Mouse (Mus musculus) erythroblast, adult 5-6 weeks (primary cell): ENCODE measurements around the gene Psmd2. TPM values are rescaled to one million over a fixed set of nuclear protein-coding genes. Genes with fewer than 3 reads are reported as not detected.

ENCODE experiments used
- ATAC-seq: replicated peaks from 2 replicates; pipeline ENCODE4 v1.8.0; 2016; ENCODE audit warnings: moderate number of reproducible peaks, mild to moderate bottlenecking, moderate TSS enrichment, inconsistent platforms; ENCODE audit not compliant: poor library complexity, low FRiP score, severe bottlenecking
- total RNA-seq, 2 experiments: library from RNA; stranded (forward) in 1 of 2; stranded (reverse) in 1 of 2; fragments of 150-400 nt in 1 of 2; fragments of 200-764, 138-1000 nt in 1 of 2; gene quantifications; 2 replicates each; pipeline versions ENCODE4 v1.2.3 to v1.2.4; 2015 to 2017; ENCODE audit warnings: low replicate concordance in 2 of 2

The Psmd2 gene
- total RNA-seq, 2 experiments from 2014 or later, result 27.9 to 82.0 TPM

DNA sequence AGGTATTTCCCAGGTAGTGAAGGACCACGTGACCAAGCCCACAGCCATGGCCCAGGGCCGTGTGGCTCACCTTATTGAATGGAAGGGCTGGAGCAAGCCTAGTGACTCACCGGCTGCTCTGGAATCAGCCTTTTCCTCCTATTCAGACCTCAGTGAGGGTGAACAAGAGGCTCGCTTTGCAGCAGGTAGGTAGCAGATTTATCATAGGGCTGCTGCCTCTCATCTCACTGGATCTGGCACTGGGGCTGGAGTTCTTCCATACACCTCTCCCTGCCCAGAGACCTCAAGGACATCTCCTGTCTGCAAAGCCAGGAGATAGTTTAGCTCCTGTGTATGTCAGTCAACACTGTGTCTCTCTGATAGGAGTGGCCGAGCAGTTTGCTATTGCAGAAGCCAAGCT is 47.8 kb downstream of the Psmd2 start:
- ATAC-seq, result no peak

DNA sequence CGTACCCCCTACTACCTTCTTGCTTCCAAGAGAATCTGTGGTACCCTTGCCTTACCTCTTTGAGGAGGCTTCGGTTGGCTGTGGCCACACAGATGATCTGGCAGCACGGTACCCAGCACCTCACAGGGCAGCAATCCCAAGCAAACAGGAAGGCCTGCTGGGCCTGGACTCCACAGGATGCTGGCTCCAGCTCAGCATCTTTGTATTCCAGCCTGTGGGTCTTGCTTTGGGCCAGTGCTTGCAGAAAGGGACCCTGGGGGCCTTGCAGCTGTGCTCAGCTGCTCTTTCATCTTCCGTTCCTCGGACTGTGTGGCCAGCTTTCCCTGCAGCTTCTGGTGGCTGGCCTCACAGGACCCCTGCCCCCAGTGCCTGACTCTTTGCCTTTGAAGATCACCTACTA is 48.6 kb downstream of the Psmd2 start:
- ATAC-seq, result no peak

DNA sequence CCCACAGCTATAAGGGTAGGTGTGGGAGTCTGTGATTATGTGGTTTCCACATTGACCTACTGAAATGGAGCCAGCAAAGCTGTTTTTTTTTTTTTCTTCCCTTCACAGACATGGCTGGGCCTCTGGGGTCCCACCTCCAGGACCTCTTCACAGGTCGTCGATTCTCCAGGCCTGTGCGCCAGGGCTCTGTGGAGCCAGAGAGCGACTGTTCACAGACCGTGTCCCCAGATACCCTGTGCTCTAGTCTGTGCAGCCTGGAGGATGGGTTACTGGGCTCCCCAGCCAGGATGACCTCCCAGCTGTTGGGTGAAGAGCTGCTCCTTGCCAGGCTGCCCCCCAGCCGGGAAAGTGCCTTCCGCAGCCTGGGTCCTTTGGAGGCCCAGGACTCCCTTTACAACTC is 49.9 kb downstream of the Psmd2 start:
- no peak for ATAC-seq

DNA sequence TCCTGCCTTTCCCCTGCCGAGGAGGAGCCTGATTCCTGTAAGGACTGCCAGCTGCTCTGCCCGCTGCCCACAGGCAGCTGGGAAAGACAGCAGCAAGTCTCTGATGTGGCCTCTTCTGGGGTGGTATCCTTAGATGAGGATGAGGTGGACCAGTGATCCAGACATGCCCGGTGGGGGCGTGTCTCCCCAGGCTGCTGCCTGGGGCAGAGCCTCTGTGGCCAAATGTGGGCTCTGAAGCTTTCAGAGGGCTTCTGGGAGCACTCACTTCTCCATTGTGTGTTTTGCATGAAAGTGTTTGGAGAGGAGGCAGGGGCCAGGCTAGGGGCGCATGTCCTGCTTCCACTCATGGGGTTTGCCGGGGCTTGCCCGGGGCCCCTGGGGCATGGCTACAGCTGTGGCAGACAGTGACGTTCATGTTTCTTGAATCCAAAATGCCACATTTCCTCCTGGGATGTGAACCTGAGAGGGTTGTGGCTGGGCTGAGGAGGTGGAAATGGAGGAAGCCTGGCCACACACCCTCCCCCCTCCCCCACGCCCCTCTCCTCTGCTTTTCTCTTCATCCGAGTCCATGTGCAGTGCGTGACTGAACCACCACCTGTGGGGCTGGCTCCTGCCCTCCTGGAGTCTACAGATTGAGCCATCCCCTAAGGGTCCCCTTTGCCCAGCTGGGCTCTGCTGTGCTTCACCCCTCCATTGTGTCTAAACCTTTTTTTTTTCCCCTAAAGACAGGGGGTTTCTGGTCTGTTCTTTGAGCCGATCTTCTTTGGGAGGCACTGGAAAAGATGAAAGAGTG is 50.5 kb downstream of the Psmd2 start:
- no peak for ATAC-seq

DNA sequence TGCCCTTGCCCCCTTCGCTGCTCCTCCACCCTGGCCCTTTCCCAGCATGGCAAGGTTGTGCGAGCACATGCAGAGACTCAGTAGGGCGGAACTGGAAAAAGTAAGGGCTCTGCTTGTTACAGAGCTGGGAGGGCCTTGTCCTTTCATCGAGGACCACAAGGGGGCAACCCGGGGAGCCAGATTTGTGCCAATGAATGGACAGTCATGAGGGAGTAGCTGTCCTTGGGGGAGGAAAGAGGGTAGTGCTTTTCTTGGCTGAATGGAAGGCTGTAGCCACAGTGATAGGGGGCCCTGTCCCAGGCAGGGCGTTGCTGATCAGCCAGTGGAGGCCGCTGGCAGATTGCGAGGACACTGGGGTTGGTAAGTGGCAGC is 51.1 kb downstream of the Psmd2 start:
- ATAC-seq, result peak; percentile 68

DNA sequence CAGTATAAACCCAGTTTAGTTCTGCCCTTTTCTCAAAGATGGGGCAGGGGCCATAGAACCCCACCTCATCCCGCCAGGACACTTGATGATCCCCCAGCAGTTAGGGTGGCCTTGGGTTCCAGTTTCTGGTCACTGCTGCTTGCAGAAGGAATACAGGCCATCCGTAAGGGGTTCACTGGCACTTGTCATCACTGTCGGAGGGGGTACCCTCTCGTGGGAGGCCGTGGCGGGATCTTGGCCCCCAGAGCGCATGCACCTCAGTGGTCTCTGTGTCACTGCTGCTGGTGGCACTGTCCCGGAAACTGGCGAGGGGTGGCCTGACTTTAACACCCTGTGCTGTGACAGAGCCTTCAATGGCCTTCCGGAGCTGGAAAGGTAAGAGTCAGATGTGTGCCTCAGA is 51.6 kb downstream of the Psmd2 start:
- ATAC-seq, result no peak

DNA sequence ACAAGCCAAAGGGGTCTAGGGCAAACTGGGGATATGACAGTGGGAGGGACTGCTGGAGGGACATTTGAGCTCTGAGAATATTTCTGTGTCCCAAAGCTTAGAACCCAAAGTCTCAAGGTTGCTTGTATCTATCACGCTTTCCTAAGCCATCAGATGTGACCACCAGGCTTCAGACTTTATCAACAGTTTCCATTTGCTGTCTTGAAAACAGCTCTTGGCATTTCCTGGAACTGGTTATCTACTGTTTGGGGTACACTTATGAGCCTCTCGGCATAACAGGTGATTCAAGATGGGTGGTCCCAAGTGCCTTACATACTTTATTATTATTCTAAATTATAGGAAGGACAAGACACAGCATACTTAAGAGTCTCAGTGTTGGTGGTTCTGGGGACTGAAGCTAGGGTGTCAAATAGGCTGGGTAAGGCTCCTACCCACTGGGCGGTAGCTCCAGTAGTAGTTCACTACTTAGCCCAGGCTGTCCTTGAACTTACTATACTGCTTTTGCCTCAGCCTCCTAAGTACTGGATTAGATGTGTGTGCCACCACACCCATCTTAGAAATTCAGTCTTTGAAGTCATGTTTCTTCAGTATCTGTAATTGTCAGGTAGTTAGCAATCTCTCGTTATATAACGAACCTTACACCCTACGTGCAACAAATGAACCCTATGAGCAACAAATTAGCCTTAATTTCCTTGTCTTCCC is 52.4 kb downstream of the Psmd2 start:
- no peak for ATAC-seq

DNA sequence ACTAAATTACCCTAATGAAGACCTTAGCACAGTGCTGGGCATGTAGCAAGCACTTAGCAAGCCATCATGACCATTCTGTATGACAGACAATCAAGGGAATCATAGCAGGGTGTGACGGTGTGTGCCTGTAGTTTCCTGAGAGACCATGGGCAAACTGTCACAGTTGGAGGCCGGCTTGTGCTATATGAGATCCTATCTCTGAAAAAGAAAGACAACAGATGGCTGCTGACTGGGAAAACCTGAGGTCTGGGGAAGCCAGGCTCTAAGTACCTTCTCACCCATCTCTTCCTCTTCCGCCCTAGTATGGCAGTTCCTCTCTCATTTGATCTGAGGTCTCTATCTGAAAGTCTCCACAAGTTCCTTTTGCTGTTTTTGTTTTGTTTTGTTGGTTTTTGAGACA is 54.3 kb downstream of the Psmd2 start:
- no peak for ATAC-seq

DNA sequence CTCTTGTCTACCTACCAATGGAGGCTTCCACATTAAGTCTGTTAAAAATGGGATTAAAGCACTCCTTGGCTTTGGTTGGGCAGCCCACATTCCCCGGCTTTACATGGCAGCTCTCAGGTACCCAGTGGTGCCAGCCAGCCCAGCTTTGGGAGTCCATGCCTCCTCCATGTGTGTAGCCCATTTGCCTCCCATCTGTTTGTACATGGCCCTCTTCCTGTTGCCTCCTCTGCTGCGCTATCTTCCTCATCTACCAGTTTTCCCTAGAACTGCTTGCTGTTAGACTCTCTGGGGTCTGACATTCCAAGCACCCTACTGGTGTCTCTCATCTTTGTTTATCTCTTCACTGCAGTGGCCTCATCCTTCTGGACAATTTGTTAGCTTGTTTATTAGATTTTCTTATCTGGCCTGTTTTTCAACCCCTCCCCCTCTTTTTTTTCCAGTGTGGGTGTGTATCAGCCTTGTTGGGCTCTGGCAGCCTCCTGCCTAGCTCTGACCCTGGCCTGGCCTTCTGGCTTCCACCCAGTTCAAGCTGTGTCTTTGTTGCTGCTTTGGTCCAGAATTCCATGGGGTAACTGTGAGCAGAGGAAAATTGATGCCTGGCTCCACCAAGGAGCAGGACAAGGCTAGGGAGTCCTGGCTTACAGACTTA is 55.1 kb downstream of the Psmd2 start:
- no peak for ATAC-seq

DNA sequence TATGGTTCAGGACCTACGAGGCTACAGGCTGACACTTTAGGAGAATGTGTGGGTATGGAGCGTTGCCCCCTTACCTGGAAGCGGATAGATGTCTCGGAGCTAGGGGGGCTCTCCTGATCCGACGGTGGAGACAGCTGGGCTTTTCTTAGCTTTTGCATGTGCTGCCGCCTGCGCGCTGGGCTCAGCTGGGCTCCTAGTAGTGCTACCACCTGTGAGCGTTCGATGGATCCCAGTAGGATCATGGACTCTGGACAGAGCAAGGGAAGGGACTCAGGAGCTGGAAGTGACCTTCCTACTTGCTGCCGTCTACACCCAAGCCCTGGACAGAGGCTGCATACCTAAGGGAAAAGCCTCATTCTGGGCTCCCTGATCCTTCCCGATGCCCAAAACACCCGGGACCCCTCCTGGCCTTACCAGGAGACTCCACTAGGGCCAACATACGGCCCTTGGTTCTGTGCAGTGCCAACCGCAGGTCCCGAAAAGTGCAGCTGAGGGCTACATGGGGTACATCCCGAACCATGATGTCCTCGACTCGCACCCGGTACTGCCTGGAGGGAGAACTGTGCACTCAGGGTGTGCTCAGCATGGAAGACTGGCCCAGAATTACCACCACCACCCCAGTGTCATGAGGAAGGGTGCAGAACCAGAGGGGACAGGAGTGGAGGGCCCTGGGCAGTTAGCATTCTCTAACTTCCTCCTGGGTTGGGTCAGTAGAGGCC is 56.9 kb downstream of the Psmd2 start:
- no peak for ATAC-seq

DNA sequence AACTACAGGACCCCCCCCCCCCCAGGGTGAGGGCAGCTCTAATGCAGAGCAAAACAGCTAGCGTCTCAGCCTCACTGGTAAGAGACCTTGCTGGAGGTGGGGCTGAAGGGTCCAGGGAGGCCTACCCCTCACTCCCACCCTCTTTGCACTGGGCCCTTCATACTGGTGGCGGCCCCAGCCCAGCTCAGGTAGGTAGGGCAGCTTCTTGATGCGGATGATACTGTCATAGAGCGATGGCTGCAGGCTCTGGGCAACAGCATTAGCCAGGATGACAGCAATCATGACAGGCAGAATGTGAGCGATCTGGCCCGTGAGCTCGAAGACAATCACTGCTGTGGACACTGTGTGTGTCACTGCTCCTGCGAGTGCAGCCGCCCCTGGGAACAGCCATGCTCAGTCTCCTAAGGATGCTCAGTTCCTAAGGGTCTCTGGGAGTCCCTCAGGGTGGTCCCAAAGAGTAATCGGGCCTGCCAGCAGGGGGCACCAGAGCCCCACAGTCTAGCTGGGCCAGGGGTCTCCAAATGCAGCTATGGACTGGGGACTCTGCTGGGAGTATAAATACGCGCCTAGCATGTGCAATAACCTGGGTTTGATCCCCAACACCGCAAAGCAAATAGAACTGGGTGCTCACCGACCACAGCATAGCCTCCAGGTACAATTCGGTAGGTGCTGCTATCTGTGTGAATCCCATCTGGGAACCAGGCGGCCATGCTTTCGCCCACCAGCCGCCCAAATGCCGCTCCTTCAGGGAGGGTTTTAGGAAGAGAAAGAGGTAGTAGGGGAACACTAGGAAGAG is 57.7 kb downstream of the Psmd2 start:
- ATAC-seq, result no peak

DNA sequence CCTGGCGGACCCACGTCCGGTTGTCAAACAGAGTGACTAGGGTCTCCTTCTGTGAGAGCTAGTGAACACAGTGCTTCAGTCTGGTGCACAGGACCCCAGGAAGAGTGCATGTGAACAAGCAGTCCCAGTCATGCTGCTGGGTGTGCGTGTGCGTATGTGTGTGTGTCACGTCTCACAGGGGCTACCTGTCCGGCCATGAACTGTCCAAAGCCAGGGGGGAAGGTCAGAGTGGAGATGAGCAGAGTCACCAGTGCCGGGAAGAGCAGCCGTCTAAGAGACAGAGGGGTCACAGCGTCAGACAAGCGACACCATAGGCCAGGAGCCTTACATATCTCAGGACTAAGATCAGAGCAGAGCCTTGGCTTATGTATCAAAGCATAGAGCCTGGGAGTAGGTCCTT is 58.9 kb downstream of the Psmd2 start:
- no peak for ATAC-seq

DNA sequence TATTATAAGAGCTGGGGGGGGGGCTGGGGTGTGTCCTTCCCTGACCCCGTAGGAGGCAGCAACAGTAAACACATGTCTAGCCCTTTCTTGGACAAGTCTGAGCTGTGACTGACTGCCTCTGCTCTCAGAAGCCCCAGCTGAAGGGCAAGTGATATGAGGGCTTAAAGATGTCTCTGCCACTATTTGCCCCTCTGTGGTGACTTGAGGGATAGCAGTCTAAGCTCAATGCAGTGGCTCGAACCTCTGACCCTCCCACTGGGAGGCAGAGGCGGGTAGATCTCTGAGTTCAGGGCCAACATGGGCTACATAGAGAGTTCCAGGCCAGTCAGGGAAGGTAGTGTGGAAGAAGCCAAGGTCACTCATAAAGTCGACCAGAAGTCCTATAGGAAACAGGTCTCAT is 59.4 kb downstream of the Psmd2 start:
- 0 out of 2 replicates have a peak, but pooled peaks have one; percentile 18 for ATAC-seq

DNA sequence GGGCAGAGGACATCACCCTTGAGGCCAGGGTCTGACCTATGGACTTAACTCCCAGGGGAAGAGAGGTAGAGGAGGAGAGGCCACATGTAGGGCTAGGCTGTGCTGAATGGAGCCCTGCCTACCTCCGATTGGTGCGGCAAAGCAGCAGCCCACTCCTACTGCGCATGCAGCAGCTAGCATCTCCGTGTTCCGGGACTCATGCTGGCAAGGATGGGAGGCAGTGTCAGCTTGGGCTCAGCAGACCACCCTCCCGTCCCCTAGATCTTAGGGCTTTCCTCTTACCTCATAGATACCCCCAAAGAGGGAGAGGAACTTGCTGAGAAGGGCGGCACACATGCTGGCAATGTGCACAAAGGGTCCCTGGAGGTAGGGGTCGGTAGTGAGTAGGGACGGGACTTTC is 60.7 kb downstream of the Psmd2 start:
- no peak for ATAC-seq

DNA sequence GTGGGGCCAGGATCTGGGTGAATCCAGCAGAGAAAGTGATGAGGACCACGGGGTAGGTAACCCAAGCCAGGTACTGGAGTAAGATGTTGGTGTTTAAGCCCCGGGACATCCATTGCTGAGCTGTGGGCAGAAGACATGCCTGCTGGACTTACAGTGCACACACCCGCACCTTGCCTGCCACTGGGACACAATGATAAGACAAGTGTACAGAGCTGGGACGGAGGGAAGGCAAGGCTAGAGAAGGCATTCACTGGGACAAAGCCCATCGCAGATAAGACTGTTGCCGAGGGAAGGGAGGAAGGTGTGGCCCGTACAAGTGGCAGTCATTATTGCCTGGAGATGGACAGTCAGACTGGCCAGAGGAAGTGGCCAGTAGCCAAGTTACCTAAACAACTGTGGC is 61.4 kb downstream of the Psmd2 start:
- peak; percentile 33 for ATAC-seq

Other genes with a start within 250 kb of the Psmd2 start
- gene Abcc5, start 225.3 kb upstream of the Psmd2 start, total RNA-seq (2015; ENCODE audit: low replicate concordance), result 26.8 and 30.0 TPM in 2 replicates
- gene Abcc5, start 225.3 kb upstream of the Psmd2 start, total RNA-seq (2017; ENCODE audit: low replicate concordance), result 32.8 and 56.3 TPM in 2 replicates
- gene Eif2b5, start 152.8 kb upstream of the Psmd2 start, total RNA-seq (2015; ENCODE audit: low replicate concordance), result 7.7 and 10.4 TPM in 2 replicates
- 9.1 and 14.1 TPM in 2 replicates for gene Eif2b5, start 152.8 kb upstream of the Psmd2 start, total RNA-seq (2017; ENCODE audit: low replicate concordance)
- 3.8 and 10.0 TPM in 2 replicates for gene Dvl3, start 134.7 kb upstream of the Psmd2 start, total RNA-seq (2015; ENCODE audit: low replicate concordance)
- 1.1 and 1.7 TPM in 2 replicates for gene Dvl3, start 134.7 kb upstream of the Psmd2 start, total RNA-seq (2017; ENCODE audit: low replicate concordance)
- gene Ap2m1, start 116.2 kb upstream of the Psmd2 start, total RNA-seq (2015; ENCODE audit: low replicate concordance), result 124 and 125 TPM in 2 replicates
- gene Ap2m1, start 116.2 kb upstream of the Psmd2 start, total RNA-seq (2017; ENCODE audit: low replicate concordance), result 81.1 and 126 TPM in 2 replicates
- 8.2 and 11.0 TPM in 2 replicates for gene Abcf3, start 103.1 kb upstream of the Psmd2 start, total RNA-seq (2015; ENCODE audit: low replicate concordance)
- gene Abcf3, start 103.1 kb upstream of the Psmd2 start, total RNA-seq (2017; ENCODE audit: low replicate concordance), result 8.9 and 24.7 TPM in 2 replicates
- not detected in 2 replicates for gene Vwa5b2, start 62.2 kb upstream of the Psmd2 start, total RNA-seq (2015; ENCODE audit: low replicate concordance)
- not detected in 2 replicates for gene Vwa5b2, start 62.2 kb upstream of the Psmd2 start, total RNA-seq (2017; ENCODE audit: low replicate concordance)
- gene Eef1akmt4, start 40.1 kb upstream of the Psmd2 start, total RNA-seq (2015; ENCODE audit: low replicate concordance), result 8.2 and 10.6 TPM in 2 replicates
- 0.60 and 0.98 TPM in 2 replicates for gene Eef1akmt4, start 40.1 kb upstream of the Psmd2 start, total RNA-seq (2017; ENCODE audit: low replicate concordance)
- not detected in 2 replicates for gene Gm49333, start 40.0 kb upstream of the Psmd2 start, total RNA-seq (2015; ENCODE audit: low replicate concordance)
- not detected in 2 replicates for gene Gm49333, start 40.0 kb upstream of the Psmd2 start, total RNA-seq (2017; ENCODE audit: low replicate concordance)
- 7.7 and 22.7 TPM in 2 replicates for gene Alg3, start 39.9 kb upstream of the Psmd2 start, total RNA-seq (2015; ENCODE audit: low replicate concordance)
- 1.4 TPM in 1 of 2 replicates, not detected in the other for gene Alg3, start 39.9 kb upstream of the Psmd2 start, total RNA-seq (2017; ENCODE audit: low replicate concordance)
- gene Camk2n2, start 30.4 kb upstream of the Psmd2 start, total RNA-seq (2015; ENCODE audit: low replicate concordance), result not detected in 2 replicates
- gene Camk2n2, start 30.4 kb upstream of the Psmd2 start, total RNA-seq (2017; ENCODE audit: low replicate concordance), result 0.94 TPM in 1 of 2 replicates, not detected in the other
- not detected in 2 replicates for gene Ece2, start 21.8 kb upstream of the Psmd2 start, total RNA-seq (2015; ENCODE audit: low replicate concordance)
- not detected in 2 replicates for gene Ece2, start 21.8 kb upstream of the Psmd2 start, total RNA-seq (2017; ENCODE audit: low replicate concordance)
- 60.1 and 64.6 TPM in 2 replicates for gene Eif4g1, start 16.7 kb downstream of the Psmd2 start, total RNA-seq (2015; ENCODE audit: low replicate concordance)
- 71.0 and 76.1 TPM in 2 replicates for gene Eif4g1, start 16.7 kb downstream of the Psmd2 start, total RNA-seq (2017; ENCODE audit: low replicate concordance)
- not detected in 2 replicates for gene Fam131a, start 41.6 kb downstream of the Psmd2 start, total RNA-seq (2015; ENCODE audit: low replicate concordance)
- gene Fam131a, start 41.6 kb downstream of the Psmd2 start, total RNA-seq (2017; ENCODE audit: low replicate concordance), result 0.26 and 0.70 TPM in 2 replicates
- 7.9 and 15.9 TPM in 2 replicates for gene Polr2h, start 66.0 kb downstream of the Psmd2 start, total RNA-seq (2015; ENCODE audit: low replicate concordance)
- gene Polr2h, start 66.0 kb downstream of the Psmd2 start, total RNA-seq (2017; ENCODE audit: low replicate concordance), result 4.0 and 4.3 TPM in 2 replicates
- gene Clcn2, start 66.1 kb downstream of the Psmd2 start, total RNA-seq (2015; ENCODE audit: low replicate concordance), result 1.7 and 5.0 TPM in 2 replicates
- 3.3 and 8.9 TPM in 2 replicates for gene Clcn2, start 66.1 kb downstream of the Psmd2 start, total RNA-seq (2017; ENCODE audit: low replicate concordance)
- not detected in 2 replicates for gene Chrd, start 81.5 kb downstream of the Psmd2 start, total RNA-seq (2015; ENCODE audit: low replicate concordance)
- gene Chrd, start 81.5 kb downstream of the Psmd2 start, total RNA-seq (2017; ENCODE audit: low replicate concordance), result not detected in 2 replicates
- not detected in 2 replicates for gene Thpo, start 82.9 kb downstream of the Psmd2 start, total RNA-seq (2015; ENCODE audit: low replicate concordance)
- not detected in 2 replicates for gene Thpo, start 82.9 kb downstream of the Psmd2 start, total RNA-seq (2017; ENCODE audit: low replicate concordance)